Mouse (Mus musculus) right cerebral cortex, postnatal 4 days (tissue): ENCODE measurements around the gene Lhfpl4.
A peak's percentile ranks its signal among the peaks of the same experiment; 100 is the strongest.

Experiments used
- DNase-seq: peaks from one replicate; pipeline ENCODE4 v3.0.0-alpha.2; 2022

Gene Lhfpl4

DNA sequence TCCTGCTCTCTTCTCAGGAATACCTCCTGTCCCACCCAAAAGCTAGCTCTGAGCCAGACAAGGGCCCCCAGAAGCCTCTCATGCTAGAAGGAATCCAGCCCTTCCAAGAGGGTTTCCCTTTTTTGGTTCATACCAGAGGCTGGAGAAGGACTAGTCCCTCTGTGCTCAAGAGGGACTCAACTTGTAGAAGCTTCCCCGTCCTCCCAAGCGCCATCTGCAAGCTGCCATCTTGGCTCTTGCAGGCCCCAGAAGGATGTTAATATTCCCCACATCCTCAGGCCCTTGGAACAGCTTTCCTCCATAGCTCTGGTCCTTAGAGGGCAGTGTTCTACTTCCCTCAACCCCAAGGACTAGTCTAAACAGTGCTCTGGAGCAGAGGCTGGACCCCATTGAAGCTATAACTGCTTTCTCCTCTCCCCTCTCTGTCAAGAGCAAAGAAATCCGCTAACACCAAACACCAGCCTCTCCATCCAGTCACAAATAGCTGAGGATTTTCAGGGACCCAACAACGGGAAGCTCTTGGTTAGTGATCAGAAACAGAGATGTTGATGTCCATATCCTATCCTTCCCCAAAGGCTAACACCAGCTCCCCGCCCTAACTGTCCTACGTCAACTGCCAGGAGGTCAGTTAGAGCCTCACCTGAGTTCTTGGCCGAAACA lies 26.7 kb downstream of the Lhfpl4 start:
- DNase-seq: no peak

DNA sequence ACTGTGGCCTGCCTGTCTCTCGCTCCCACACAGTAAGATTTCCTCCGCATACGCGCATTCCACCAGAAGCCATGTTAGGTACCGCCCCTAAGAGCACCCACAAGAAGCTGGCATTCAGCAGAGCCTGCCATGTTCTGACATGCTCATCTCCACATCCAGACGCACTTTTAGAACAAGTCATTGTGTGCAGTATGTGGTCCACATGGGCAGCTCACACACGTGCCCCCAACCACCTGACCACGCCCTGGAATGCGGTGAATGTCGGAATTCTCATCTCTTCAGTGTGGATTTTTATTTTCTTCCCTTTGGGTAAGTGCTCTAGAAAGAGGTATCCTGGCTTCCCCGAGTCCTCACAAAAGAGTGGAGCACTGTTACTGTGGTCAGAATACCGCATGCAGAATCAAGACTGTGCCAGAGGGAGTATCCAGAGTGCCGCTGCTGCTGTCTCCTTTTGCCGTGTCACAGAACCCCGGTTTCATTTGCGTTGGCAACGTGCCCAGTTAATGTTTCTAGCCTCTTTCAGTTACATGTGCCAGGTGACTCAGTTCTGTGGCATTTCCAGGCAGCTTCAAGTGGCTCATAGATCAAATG lies 28.4 kb downstream of the Lhfpl4 start:
- peak; percentile 48 for DNase-seq

GRCm38 (mm10) chr6:113163513-113163912 lies 31.7 kb downstream of the Lhfpl4 start:
- no peak for DNase-seq

DNA sequence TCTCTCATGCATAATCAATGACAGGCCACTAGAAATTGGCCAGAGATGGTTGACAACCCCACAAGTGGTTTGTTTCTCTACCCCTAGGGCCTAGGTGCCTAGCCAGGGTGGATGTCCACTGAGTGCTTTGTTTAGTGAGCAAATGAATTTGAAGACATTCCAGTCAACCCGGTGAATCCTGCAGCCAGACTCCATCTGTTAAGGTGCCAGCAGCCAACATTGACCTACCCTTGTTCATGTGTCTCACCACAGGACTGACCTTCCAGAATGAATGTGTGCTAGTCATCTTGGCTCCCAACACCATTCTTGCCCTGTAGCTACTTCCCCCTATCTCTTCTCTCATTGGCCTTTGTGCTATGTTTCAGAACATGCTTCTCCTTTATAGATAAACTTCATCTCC lies 33.2 kb downstream of the Lhfpl4 start:
- DNase-seq: no peak

DNA sequence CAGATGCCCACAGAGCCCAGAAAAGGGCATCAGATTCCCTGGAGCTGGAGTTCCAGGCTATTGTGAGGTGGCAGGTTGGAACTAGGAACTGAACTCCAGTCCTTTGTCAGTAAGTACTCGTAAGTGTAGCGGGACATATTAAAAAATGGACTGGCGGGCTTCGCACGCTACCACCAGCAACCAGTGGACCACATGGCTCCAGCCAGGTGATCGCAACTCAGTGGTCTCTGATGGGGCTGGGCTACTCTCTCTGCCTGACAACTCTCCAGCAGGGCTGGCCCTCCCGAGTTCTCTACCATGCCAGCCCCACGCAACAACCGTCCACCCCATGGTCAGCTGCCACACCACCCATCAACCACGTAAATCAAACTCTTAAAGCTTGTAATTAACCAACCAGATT lies 35.1 kb downstream of the Lhfpl4 start:
- no peak for DNase-seq

DNA sequence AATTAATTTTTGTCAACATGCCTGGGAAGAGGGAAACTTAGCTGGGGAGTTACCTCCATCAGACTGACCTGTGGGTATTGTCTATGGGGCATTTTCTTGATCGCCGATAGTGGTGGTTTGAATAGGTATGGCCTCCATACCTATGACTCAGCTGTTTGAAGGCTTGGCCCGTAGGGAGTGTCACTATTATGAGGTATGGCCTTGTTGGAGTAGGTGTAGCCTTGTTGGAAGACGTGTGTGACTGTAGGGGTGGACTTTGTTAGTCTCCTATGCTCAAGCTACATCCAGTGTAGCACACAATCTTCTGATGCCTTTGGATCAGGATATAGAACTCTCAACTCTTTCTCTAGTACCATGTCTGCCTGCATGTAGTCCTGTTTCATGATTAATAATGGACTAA lies 39.1 kb downstream of the Lhfpl4 start:
- no peak for DNase-seq

DNA sequence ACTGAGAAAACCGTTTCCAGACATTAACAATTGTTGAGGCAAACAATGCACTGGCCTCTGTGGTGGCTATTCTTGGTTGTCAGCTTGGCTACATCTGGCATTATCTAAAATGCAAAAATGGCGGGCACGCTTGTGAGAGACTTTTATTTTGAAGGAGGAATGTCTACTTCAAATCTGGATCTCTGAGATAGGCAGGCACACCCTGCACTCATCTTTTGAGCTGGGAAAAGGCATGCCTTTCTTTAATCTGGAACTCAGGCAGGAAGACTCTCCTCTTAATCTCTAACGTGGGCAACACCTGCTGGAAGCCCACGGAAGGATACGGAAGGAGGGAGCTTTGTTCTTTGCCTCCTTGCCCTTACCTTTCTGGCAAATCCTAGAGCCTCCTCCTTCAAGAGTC lies 40.3 kb downstream of the Lhfpl4 start:
- no peak for DNase-seq

GRCm38 (mm10) chr6:113154071-113154470 lies 41.1 kb downstream of the Lhfpl4 start:
- no peak for DNase-seq

DNA sequence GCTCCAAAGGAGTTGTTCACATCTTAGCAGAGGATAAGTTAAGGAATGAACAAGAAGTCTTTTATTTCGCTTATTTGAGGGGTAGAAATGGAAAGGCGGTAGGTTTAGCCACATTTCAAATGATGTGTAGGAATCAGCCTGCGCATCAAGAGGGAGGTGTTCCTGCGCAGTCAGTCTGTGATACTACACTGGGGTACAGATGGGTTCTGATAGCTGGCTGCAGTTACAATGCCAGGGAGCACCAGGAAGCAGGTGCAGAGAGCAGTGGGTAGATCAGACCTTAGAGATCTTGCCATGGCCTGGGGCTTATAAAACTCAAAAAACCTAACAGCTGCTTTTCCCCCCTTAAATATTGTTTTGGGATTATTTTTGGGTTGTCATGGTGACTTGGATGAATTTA lies 49.9 kb downstream of the Lhfpl4 start:
- DNase-seq: no peak

DNA sequence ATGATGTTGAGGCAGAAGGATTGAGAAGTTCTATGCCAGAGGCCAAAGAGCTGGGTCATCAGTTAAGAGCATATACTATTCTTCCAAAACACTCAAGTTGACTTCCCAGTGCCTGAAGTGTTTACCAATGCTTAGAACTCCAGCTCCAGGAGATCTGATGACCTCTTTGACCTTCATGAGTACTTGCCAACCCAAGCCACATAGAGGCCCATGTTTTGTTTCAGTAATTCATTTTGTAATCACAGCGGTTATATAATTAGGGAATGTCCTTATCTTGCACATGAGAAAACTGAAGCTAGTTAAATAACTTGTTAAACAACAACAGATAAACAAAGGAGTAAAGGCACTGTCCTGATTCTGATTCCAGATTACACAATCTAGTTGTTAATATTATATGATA lies 50.4 kb downstream of the Lhfpl4 start:
- no peak for DNase-seq

GRCm38 (mm10) chr6:113141389-113142094 lies 53.6 kb downstream of the Lhfpl4 start:
- DNase-seq: no peak

DNA sequence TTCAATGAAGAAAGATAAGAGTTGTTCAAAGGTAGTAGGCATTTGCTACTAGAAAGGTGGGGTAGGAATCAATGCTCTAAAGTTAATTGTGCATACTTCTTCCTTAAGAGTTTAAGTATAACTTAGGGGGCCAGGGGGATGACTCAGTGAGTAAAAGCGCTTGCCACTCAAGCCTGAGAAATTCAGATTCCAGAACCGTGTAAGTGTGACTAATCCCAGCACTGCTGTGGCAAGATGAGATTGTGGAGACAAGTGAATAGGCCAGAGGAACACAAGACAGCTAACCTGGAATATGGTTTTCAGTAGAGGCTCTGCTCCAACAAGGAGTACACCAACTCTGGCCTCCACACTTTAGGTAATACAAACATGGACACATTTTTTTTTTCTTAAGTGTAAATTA lies 61.8 kb downstream of the Lhfpl4 start:
- no peak for DNase-seq

GRCm38 (mm10) chr6:113120806-113121205 lies 74.4 kb downstream of the Lhfpl4 start:
- DNase-seq: no peak
